Mouse (Mus musculus): ENCODE data around the gene Emilin2. TPM values are rescaled to one million over a fixed set of nuclear protein-coding genes. Genes with fewer than 3 reads are reported as not detected.

Gene Emilin2
- polyA plus RNA-seq, 1 experiment from 2014 or later: 2.4 TPM

- Histone ChIP-seq H3K36me3 (ENCODE audit: control insufficient read depth, insufficient read depth, low read length) (peaks cover 10% of the 10 kb centered on the region; the same call in 1 of the 2 replicates), H3K27ac (ENCODE audit: low read length) (no peak overlapping the region), H3K27me3 (replicated peaks; ENCODE audit: control insufficient read depth, insufficient read depth, low read length) (no peaks in the 10 kb centered on the region), H3K4me1 (ENCODE audit: control insufficient read depth, insufficient read depth, low read length) (no peaks in the 10 kb centered on the region), H3K4me2 (ENCODE audit: low read depth, low read length) (no peak overlapping the region), H3K9me3 (ENCODE audit: control insufficient read depth, low read length) (no peaks in the 10 kb centered on the region), H3K4me3 (ENCODE audit: low read length) (no peak overlapping the region), H3K9ac (ENCODE audit: low read depth, low read length) (no peak overlapping the region)
- WGBS: 76% methylated on average over 16 of the region's 16 CpGs
- peak; percentile 58; the same call in 1 of the 2 replicates for ATAC-seq
Observed at GRCm38 (mm10) chr17:71250819-71251600, 60.8 kb downstream of the Emilin2 start.

- H3K27ac ChIP-seq (ENCODE audit: low read length): no peak overlapping the region
Observed at GRCm38 (mm10) chr17:71250046-71250445, 61.7 kb downstream of the Emilin2 start.

GRCm38 (mm10) chr17:71248963-71249362 lies 62.8 kb downstream of the Emilin2 start:
- 89% methylated on average over 6 of the region's 6 CpGs for WGBS
- no peak overlapping the region for H3K9ac ChIP-seq (ENCODE audit: low read depth, low read length)
- peaks cover 10% of the 10 kb centered on the region; the same call in 1 of the 2 replicates for H3K36me3 ChIP-seq (ENCODE audit: control insufficient read depth, insufficient read depth, low read length)
- no peak overlapping the region for H3K27ac ChIP-seq (ENCODE audit: low read length)
- no peaks in the 10 kb centered on the region for H3K9me3 ChIP-seq (ENCODE audit: control insufficient read depth, low read length)
- H3K27me3 ChIP-seq (replicated peaks; ENCODE audit: control insufficient read depth, insufficient read depth, low read length): no peaks in the 10 kb centered on the region
- no peak overlapping the region for H3K4me2 ChIP-seq (ENCODE audit: low read depth, low read length)
- no peaks in the 10 kb centered on the region for H3K4me1 ChIP-seq (ENCODE audit: control insufficient read depth, insufficient read depth, low read length)
- no peak overlapping the region for H3K4me3 ChIP-seq (ENCODE audit: low read length)
- no peak for ATAC-seq

More at GRCm38 (mm10) chr17:71250046-71250445, 61.7 kb downstream of the Emilin2 start:
- no peaks in the 10 kb centered on the region for H3K27me3 ChIP-seq (replicated peaks; ENCODE audit: control insufficient read depth, insufficient read depth, low read length)
- H3K4me3 ChIP-seq (ENCODE audit: low read length): no peak overlapping the region
- WGBS: 77% methylated on average over 2 of the region's 2 CpGs
- ATAC-seq: no peak
- no peaks in the 10 kb centered on the region for H3K4me1 ChIP-seq (ENCODE audit: control insufficient read depth, insufficient read depth, low read length)
- no peaks in the 10 kb centered on the region for H3K9me3 ChIP-seq (ENCODE audit: control insufficient read depth, low read length)
- peaks cover 10% of the 10 kb centered on the region; the same call in 1 of the 2 replicates for H3K36me3 ChIP-seq (ENCODE audit: control insufficient read depth, insufficient read depth, low read length)
- H3K4me2 ChIP-seq (ENCODE audit: low read depth, low read length): no peak overlapping the region
- H3K9ac ChIP-seq (ENCODE audit: low read depth, low read length): no peak overlapping the region

- 94% methylated on average over 4 of the region's 4 CpGs for WGBS
- Histone ChIP-seq H3K27ac (ENCODE audit: low read length) (no peak overlapping the region), H3K27me3 (replicated peaks; ENCODE audit: control insufficient read depth, insufficient read depth, low read length) (no peaks in the 10 kb centered on the region), H3K4me1 (ENCODE audit: control insufficient read depth, insufficient read depth, low read length) (no peaks in the 10 kb centered on the region), H3K9ac (ENCODE audit: low read depth, low read length) (no peak overlapping the region), H3K4me2 (ENCODE audit: low read depth, low read length) (no peak overlapping the region), H3K9me3 (ENCODE audit: control insufficient read depth, low read length) (no peaks in the 10 kb centered on the region), H3K36me3 (ENCODE audit: control insufficient read depth, insufficient read depth, low read length) (peaks cover 10% of the 10 kb centered on the region; the same call in 1 of the 2 replicates), H3K4me3 (ENCODE audit: low read length) (no peak overlapping the region)
- no peak for ATAC-seq
Observed at GRCm38 (mm10) chr17:71246022-71246421, 65.8 kb downstream of the Emilin2 start.

- no peak overlapping the region for H3K4me2 ChIP-seq (ENCODE audit: low read depth, low read length)
- H3K4me1 ChIP-seq (ENCODE audit: control insufficient read depth, insufficient read depth, low read length): no peaks in the 10 kb centered on the region
- H3K36me3 ChIP-seq (ENCODE audit: control insufficient read depth, insufficient read depth, low read length): peaks cover 10% of the 10 kb centered on the region; the same call in 1 of the 2 replicates
- no peak overlapping the region for H3K9ac ChIP-seq (ENCODE audit: low read depth, low read length)
- H3K27ac ChIP-seq (ENCODE audit: low read length): no peak overlapping the region
- H3K27me3 ChIP-seq (replicated peaks; ENCODE audit: control insufficient read depth, insufficient read depth, low read length): no peaks in the 10 kb centered on the region
- ATAC-seq: no peak
- H3K4me3 ChIP-seq (ENCODE audit: low read length): no peak overlapping the region
- 97% methylated on average over 15 of the region's 15 CpGs for WGBS
- no peaks in the 10 kb centered on the region for H3K9me3 ChIP-seq (ENCODE audit: control insufficient read depth, low read length)
Observed at GRCm38 (mm10) chr17:71245133-71245532, 66.6 kb downstream of the Emilin2 start.

GRCm38 (mm10) chr17:71242666-71243065 lies 69.1 kb downstream of the Emilin2 start:
- ATAC-seq: no peak
- Histone ChIP-seq H3K4me1 (ENCODE audit: control insufficient read depth, insufficient read depth, low read length) (no peaks in the 10 kb centered on the region), H3K27me3 (replicated peaks; ENCODE audit: control insufficient read depth, insufficient read depth, low read length) (no peaks in the 10 kb centered on the region), H3K36me3 (ENCODE audit: control insufficient read depth, insufficient read depth, low read length) (peaks cover 13% of the 10 kb centered on the region; the same call in 1 of the 2 replicates), H3K27ac (ENCODE audit: low read length) (no peak overlapping the region), H3K9ac (ENCODE audit: low read depth, low read length) (no peak overlapping the region), H3K4me3 (ENCODE audit: low read length) (no peak overlapping the region), H3K9me3 (ENCODE audit: control insufficient read depth, low read length) (no peaks in the 10 kb centered on the region), H3K4me2 (ENCODE audit: low read depth, low read length) (no peak overlapping the region)
- WGBS: 93% methylated on average over 7 of the region's 7 CpGs

GRCm38 (mm10) chr17:71240811-71241210 lies 71.0 kb downstream of the Emilin2 start:
- peaks cover 6% of the 10 kb centered on the region; the same call in 1 of the 2 replicates for H3K36me3 ChIP-seq (ENCODE audit: control insufficient read depth, insufficient read depth, low read length)
- H3K4me2 ChIP-seq (ENCODE audit: low read depth, low read length): no peak overlapping the region
- no peak for ATAC-seq
- H3K27ac ChIP-seq (ENCODE audit: low read length): no peak overlapping the region
- no peaks in the 10 kb centered on the region for H3K9me3 ChIP-seq (ENCODE audit: control insufficient read depth, low read length)
- H3K27me3 ChIP-seq (replicated peaks; ENCODE audit: control insufficient read depth, insufficient read depth, low read length): no peaks in the 10 kb centered on the region
- no peak overlapping the region for H3K9ac ChIP-seq (ENCODE audit: low read depth, low read length)
- WGBS: 91% methylated on average over 9 of the region's 9 CpGs
- H3K4me1 ChIP-seq (ENCODE audit: control insufficient read depth, insufficient read depth, low read length): no peaks in the 10 kb centered on the region
- no peak overlapping the region for H3K4me3 ChIP-seq (ENCODE audit: low read length)

GRCm38 (mm10) chr17:71238494-71238893 lies 73.3 kb downstream of the Emilin2 start:
- H3K27ac ChIP-seq (ENCODE audit: low read length): no peak overlapping the region
- 96% methylated on average over 7 of the region's 7 CpGs for WGBS
- H3K4me2 ChIP-seq (ENCODE audit: low read depth, low read length): no peak overlapping the region
- no peak overlapping the region for H3K4me3 ChIP-seq (ENCODE audit: low read length)
- peaks cover 6% of the 10 kb centered on the region; the same call in 1 of the 2 replicates for H3K36me3 ChIP-seq (ENCODE audit: control insufficient read depth, insufficient read depth, low read length)
- H3K9me3 ChIP-seq (ENCODE audit: control insufficient read depth, low read length): no peaks in the 10 kb centered on the region
- ATAC-seq: no peak
- no peaks in the 10 kb centered on the region for H3K27me3 ChIP-seq (replicated peaks; ENCODE audit: control insufficient read depth, insufficient read depth, low read length)
- no peak overlapping the region for H3K9ac ChIP-seq (ENCODE audit: low read depth, low read length)
- H3K4me1 ChIP-seq (ENCODE audit: control insufficient read depth, insufficient read depth, low read length): no peaks in the 10 kb centered on the region

GRCm38 (mm10) chr17:71235229-71235958 lies 76.4 kb downstream of the Emilin2 start:
- no peak overlapping the region for H3K9ac ChIP-seq (ENCODE audit: low read depth, low read length)
- no peaks in the 10 kb centered on the region for H3K27me3 ChIP-seq (replicated peaks; ENCODE audit: control insufficient read depth, insufficient read depth, low read length)
- H3K4me3 ChIP-seq (ENCODE audit: low read length): no peak overlapping the region
- no peaks in the 10 kb centered on the region for H3K9me3 ChIP-seq (ENCODE audit: control insufficient read depth, low read length)
- H3K36me3 ChIP-seq (ENCODE audit: control insufficient read depth, insufficient read depth, low read length): peaks cover 10% of the 10 kb centered on the region; the same call in 1 of the 2 replicates
- no peaks in the 10 kb centered on the region for H3K4me1 ChIP-seq (ENCODE audit: control insufficient read depth, insufficient read depth, low read length)
- no peak overlapping the region for H3K27ac ChIP-seq (ENCODE audit: low read length)
- peak; percentile 88 for ATAC-seq
- 86% methylated on average over 12 of the region's 12 CpGs for WGBS
- H3K4me2 ChIP-seq (ENCODE audit: low read depth, low read length): no peak overlapping the region
